ENCODE assay signal across 9 mouse cellular contexts in genomic region chr4:142052391-142053132, GRCm38 (mm10). TPM values are rescaled to one million over a fixed set of nuclear protein-coding genes. Genes with fewer than 3 reads are reported as not detected.
DNase-seq lines count a peak whose midpoint lies in the region; ATAC-seq and TF ChIP-seq lines count a peak whose summit lies in the region.
"Had no signal": no experiment of that assay in that cellular context is flagged by ENCODE, and none has a peak within 500 bp of the region (broad histone marks: within the 10 kb centered on the region; RNA-seq: fewer than 3 reads in every experiment).

No protein-coding gene starts in this region.

- peaks cover 64% of the 10 kb centered on the region for H3K4me1 ChIP-seq in heart, embryonic 10.5 days
- peaks cover 9% of the 10 kb centered on the region; the same call in 1 of the 2 replicates for H3K4me1 ChIP-seq in embryonic facial prominence, embryonic 14.5 days (ENCODE audit: control insufficient read depth, insufficient read depth, low read length)
- H3K4me1 ChIP-seq in liver, postnatal 0 days (ENCODE audit: insufficient read depth), result peaks cover 51% of the 10 kb centered on the region

- TF ChIP-seq CTCF in liver, postnatal 0 days (IDR thresholded peaks at IDR 0.05; ENCODE audit: low read depth), result no peak
- TF ChIP-seq CTCF in layer of hippocampus, adult 2 months (conservative IDR thresholded peaks at IDR 0.05), result no peak

- H3K27me3 ChIP-seq in heart, embryonic 10.5 days (ENCODE audit: insufficient read depth, poor library complexity, severe bottlenecking), result no peaks in the 10 kb centered on the region
- H3K27me3 ChIP-seq in embryonic facial prominence, embryonic 14.5 days (replicated peaks; ENCODE audit: control insufficient read depth, insufficient read depth, low read length), result no peaks in the 10 kb centered on the region
- no peaks in the 10 kb centered on the region for H3K27me3 ChIP-seq in liver, postnatal 0 days (ENCODE audit: insufficient read depth, low read length)
- H3K27me3 ChIP-seq: forebrain, embryonic 13.5 days had no signal

- TF ChIP-seq EP300 in liver, postnatal 0 days (IDR thresholded peaks at IDR 0.05; ENCODE audit: low read depth), result no peak

- H3K36me3 ChIP-seq in heart, embryonic 10.5 days, result no peaks in the 10 kb centered on the region
- H3K36me3 ChIP-seq in embryonic facial prominence, embryonic 14.5 days (ENCODE audit: control insufficient read depth, insufficient read depth, low read length), result no peaks in the 10 kb centered on the region
- H3K36me3 ChIP-seq in liver, postnatal 0 days (replicated peaks; ENCODE audit: insufficient read depth, low read length), result no peaks in the 10 kb centered on the region

- H3K9me3 ChIP-seq in heart, embryonic 10.5 days, result no peaks in the 10 kb centered on the region
- no peaks in the 10 kb centered on the region for H3K9me3 ChIP-seq in embryonic facial prominence, embryonic 14.5 days (ENCODE audit: control insufficient read depth, low read length)
- H3K9me3 ChIP-seq in liver, postnatal 0 days (ENCODE audit: low read length), result no peaks in the 10 kb centered on the region
- H3K9me3 ChIP-seq: forebrain, embryonic 13.5 days had no signal

- peak overlapping the region; percentile 41 for H3K4me2 ChIP-seq in embryonic facial prominence, embryonic 14.5 days (ENCODE audit: low read depth, low read length)
- H3K4me2 ChIP-seq in liver, postnatal 0 days (ENCODE audit: low read depth, low read length), result no peak overlapping the region; the same call in 1 of the 2 replicates
- H3K4me2 ChIP-seq: forebrain, embryonic 13.5 days had no signal

- no peak overlapping the region for H3K9ac ChIP-seq in embryonic facial prominence, embryonic 14.5 days (ENCODE audit: low read depth, low read length)
- no peak overlapping the region for H3K9ac ChIP-seq in liver, postnatal 0 days (replicated peaks)
- H3K9ac ChIP-seq: forebrain, embryonic 13.5 days had no signal

- H3K4me3 ChIP-seq in heart, embryonic 10.5 days, result no peak overlapping the region
- no peak overlapping the region for H3K4me3 ChIP-seq in embryonic facial prominence, embryonic 14.5 days (ENCODE audit: low read depth, low read length)
- no peak overlapping the region for H3K4me3 ChIP-seq in liver, postnatal 0 days (ENCODE audit: low read depth, low read length)
- H3K4me3 ChIP-seq in layer of hippocampus, adult 2 months, result no peak overlapping the region
- H3K4me3 ChIP-seq: forebrain, embryonic 13.5 days had no signal

- WGBS in heart, embryonic 10.5 days, result 37% methylated on average over 22 of the region's 22 CpGs
- 32% methylated on average over 22 of the region's 22 CpGs for WGBS in embryonic facial prominence, embryonic 14.5 days
- WGBS in liver, postnatal 0 days (ENCODE audit: insufficient replicate concordance), result 53% methylated on average over 22 of the region's 22 CpGs

- H3K27ac ChIP-seq in heart, embryonic 10.5 days, result peak overlapping the region; percentile 83
- H3K27ac ChIP-seq in embryonic facial prominence, embryonic 14.5 days (replicated peaks; ENCODE audit: low read depth, low read length), result no peak overlapping the region
- peak overlapping the region; percentile 74 for H3K27ac ChIP-seq in liver, postnatal 0 days (ENCODE audit: low read depth)
- no peak overlapping the region; the same call in 1 of the 2 replicates for H3K27ac ChIP-seq in layer of hippocampus, adult 2 months
- H3K27ac ChIP-seq: forebrain, embryonic 13.5 days had no signal

- no peak for ATAC-seq in embryonic facial prominence, embryonic 14.5 days (ENCODE audit: low read depth)
- ATAC-seq in liver, postnatal 0 days, result peak; percentile 87
- ATAC-seq: forebrain, embryonic 13.5 days had no signal

- intact Hi-C loops in left cerebral cortex, postnatal 4 days (cut with DNase I), result no loop called here

- DNase-seq in heart, embryonic 10.5 days (ENCODE audit: low spot score), result no peak
- DNase-seq in heart, adult 9 months (ENCODE audit: low spot score in 2 of 2), result no peak
- no peak for DNase-seq in embryonic facial prominence, embryonic 14.5 days (ENCODE audit: low spot score)
- peak; percentile 86 to 92 for DNase-seq in kidney, postnatal 25 days
- peak; percentile 86 for DNase-seq in liver, postnatal 0 days
- no peak for DNase-seq in embryo, embryonic 10 days (ENCODE audit: low spot score)
- no peak for DNase-seq in layer of hippocampus, adult 2 months (ENCODE audit: low spot score in 2 of 2)
- DNase-seq in left cerebral cortex, postnatal 4 days, result no peak

RNA-seq across cellular contexts. Expression of gene Tmem51, which starts 31.5 kb away (rescaled TPM):
- 21.0 and 25.9 TPM in 2 replicates for polyA plus RNA-seq in heart, embryonic 10.5 days (2016; fragmentation: Nextera tagmentation; extraction: Ambion mirVana)
- polyA plus RNA-seq in embryonic facial prominence, embryonic 14.5 days (2014; fragmentation: Nextera tagmentation; extraction: Ambion mirVana), result 14.6 and 14.9 TPM in 2 replicates
- 13.7 and 15.7 TPM in 2 replicates for polyA plus RNA-seq in liver, postnatal 0 days (2015; fragmentation: Nextera tagmentation; extraction: Ambion mirVana)
- total RNA-seq in layer of hippocampus, adult 2 months (2021), result 1 to 10 TPM; 3.9 to 4.5 TPM
- 1 to 10 TPM; 5.2 to 5.5 TPM for total RNA-seq in left cerebral cortex, postnatal 4 days (2021)

RNA-seq across cellular contexts. Expression of gene Fhad1, which starts 37.7 kb away (rescaled TPM):
- polyA plus RNA-seq in heart, embryonic 10.5 days (2016; fragmentation: Nextera tagmentation; extraction: Ambion mirVana), result 3.4 and 5.2 TPM in 2 replicates
- 5.9 and 6.8 TPM in 2 replicates for polyA plus RNA-seq in embryonic facial prominence, embryonic 14.5 days (2014; fragmentation: Nextera tagmentation; extraction: Ambion mirVana)
- 0.71 and 1.0 TPM in 2 replicates for polyA plus RNA-seq in liver, postnatal 0 days (2015; fragmentation: Nextera tagmentation; extraction: Ambion mirVana)
- 10 to 100 TPM in 1 of 2 experiments, 1 to 10 TPM in 1; 8.8 to 13.0 TPM for total RNA-seq in layer of hippocampus, adult 2 months (2021)
- 1 to 10 TPM in 1 of 2 experiments, under 1 TPM in 1; 0.90 to 1.1 TPM for total RNA-seq in left cerebral cortex, postnatal 4 days (2021)

Comparison
In these comparisons a context has a peak if more than half of its experiments do, and no peak if none do; other contexts are left out.
1. DNase-seq: peak in kidney, postnatal 25 days (2 of 2) and liver, postnatal 0 days (single experiment); none in heart, embryonic 10.5 days (single experiment), heart, adult 9 months (0 of 2), embryonic facial prominence, embryonic 14.5 days (single experiment), embryo, embryonic 10 days (single experiment), layer of hippocampus, adult 2 months (0 of 2) and left cerebral cortex, postnatal 4 days (single experiment).
2. H3K27ac ChIP-seq: peak in heart, embryonic 10.5 days (single experiment) and liver, postnatal 0 days (single experiment); none in embryonic facial prominence, embryonic 14.5 days (single experiment) and layer of hippocampus, adult 2 months (single experiment).